Mouse (Mus musculus) regulatory T cell (primary cell): ENCODE measurements around the gene Timm10.
"Not testable (repeated sequence)": the region's sequence is repeated elsewhere in the genome, so short reads cannot be mapped to it uniquely, and the experiment has no call there.

Source experiments
- in situ Hi-C: fragments of 300-600 bp; cut with MboI, MseI; formaldehyde crosslinking; loops from one replicate; pipeline ENCODE4 v1.15.1; 2025; ENCODE audit warnings: high pct_unique_total_duplicates

The Timm10 gene

GRCm38 (mm10) chr2:84826488-84827282 lies at the start of gene Timm10:
TSS of gene Timm10 (plus strand) at chr2:84826997.
- in situ Hi-C loops = no loop called here

GRCm38 (mm10) chr2:84777706-84778105 lies 49.1 kb upstream of the Timm10 start:
- in situ Hi-C loops = no loop called here

- in situ Hi-C loops = no loop called here
These were observed 47.6 kb upstream of the Timm10 start for GRCm38 (mm10) chr2:84779210-84779609.

- in situ Hi-C loops = loop anchor here (10.0 kb wide), 1 partner anchor 701 kb away; no protein-coding TSS in a partner anchor
These were observed 43.5 kb upstream of the Timm10 start for GRCm38 (mm10) chr2:84783315-84783714.

- in situ Hi-C loops = loop anchor here (10.0 kb wide), 1 partner anchor 701 kb away; no protein-coding TSS in a partner anchor
These were observed 42.8 kb upstream of the Timm10 start for GRCm38 (mm10) chr2:84783840-84784566.

GRCm38 (mm10) chr2:84788316-84788715 lies 38.5 kb upstream of the Timm10 start:
- in situ Hi-C loops = loop anchor here (10.0 kb wide), 1 partner anchor 696 kb away; no protein-coding TSS in a partner anchor

- in situ Hi-C loops = no loop called here
These were observed 36.4 kb upstream of the Timm10 start for GRCm38 (mm10) chr2:84790418-84790817.

- in situ Hi-C loops = no loop called here
These were observed 34.3 kb upstream of the Timm10 start for GRCm38 (mm10) chr2:84792516-84792915.

- in situ Hi-C loops = no loop called here
These were observed 33.6 kb upstream of the Timm10 start for GRCm38 (mm10) chr2:84793154-84793553.

GRCm38 (mm10) chr2:84793871-84794270 lies 32.9 kb upstream of the Timm10 start:
- in situ Hi-C loops = no loop called here

- in situ Hi-C loops = no loop called here
These were observed 28.8 kb upstream of the Timm10 start for GRCm38 (mm10) chr2:84797833-84798492.

GRCm38 (mm10) chr2:84798493-84798921 lies 28.3 kb upstream of the Timm10 start, which contains the start of gene Ube2l6:
TSS of gene Ube2l6 (plus strand) at chr2:84798828.
- in situ Hi-C loops = no loop called here

GRCm38 (mm10) chr2:84799041-84799561 lies 27.7 kb upstream of the Timm10 start:
- in situ Hi-C loops = no loop called here

GRCm38 (mm10) chr2:84800304-84800703 lies 26.5 kb upstream of the Timm10 start:
- in situ Hi-C loops = no loop called here

- in situ Hi-C loops = not testable (repeated sequence)
These were observed 25.6 kb upstream of the Timm10 start for GRCm38 (mm10) chr2:84801223-84801622.

- in situ Hi-C loops = no loop called here
These were observed 22.8 kb upstream of the Timm10 start for GRCm38 (mm10) chr2:84803963-84804362.

- in situ Hi-C loops = no loop called here
These were observed 20.3 kb upstream of the Timm10 start for GRCm38 (mm10) chr2:84806546-84806945.

GRCm38 (mm10) chr2:84809330-84809729 lies 17.5 kb upstream of the Timm10 start:
- in situ Hi-C loops = no loop called here

- in situ Hi-C loops = no loop called here
These were observed 16.3 kb upstream of the Timm10 start for GRCm38 (mm10) chr2:84810526-84810885.

- in situ Hi-C loops = no loop called here
These were observed 15.8 kb upstream of the Timm10 start for GRCm38 (mm10) chr2:84810886-84811577.

GRCm38 (mm10) chr2:84811880-84812279 lies 14.9 kb upstream of the Timm10 start:
- in situ Hi-C loops = no loop called here
